Mouse (Mus musculus) cerebellum, adult 8-10 months (tissue): ENCODE data around the gene Btk.
A peak's percentile ranks its signal among the peaks of the same experiment; 100 is the strongest.

Source experiments
- DNase-seq: peaks from one replicate; pipeline ENCODE4 v3.0.0; 2022

Gene Btk

DNA sequence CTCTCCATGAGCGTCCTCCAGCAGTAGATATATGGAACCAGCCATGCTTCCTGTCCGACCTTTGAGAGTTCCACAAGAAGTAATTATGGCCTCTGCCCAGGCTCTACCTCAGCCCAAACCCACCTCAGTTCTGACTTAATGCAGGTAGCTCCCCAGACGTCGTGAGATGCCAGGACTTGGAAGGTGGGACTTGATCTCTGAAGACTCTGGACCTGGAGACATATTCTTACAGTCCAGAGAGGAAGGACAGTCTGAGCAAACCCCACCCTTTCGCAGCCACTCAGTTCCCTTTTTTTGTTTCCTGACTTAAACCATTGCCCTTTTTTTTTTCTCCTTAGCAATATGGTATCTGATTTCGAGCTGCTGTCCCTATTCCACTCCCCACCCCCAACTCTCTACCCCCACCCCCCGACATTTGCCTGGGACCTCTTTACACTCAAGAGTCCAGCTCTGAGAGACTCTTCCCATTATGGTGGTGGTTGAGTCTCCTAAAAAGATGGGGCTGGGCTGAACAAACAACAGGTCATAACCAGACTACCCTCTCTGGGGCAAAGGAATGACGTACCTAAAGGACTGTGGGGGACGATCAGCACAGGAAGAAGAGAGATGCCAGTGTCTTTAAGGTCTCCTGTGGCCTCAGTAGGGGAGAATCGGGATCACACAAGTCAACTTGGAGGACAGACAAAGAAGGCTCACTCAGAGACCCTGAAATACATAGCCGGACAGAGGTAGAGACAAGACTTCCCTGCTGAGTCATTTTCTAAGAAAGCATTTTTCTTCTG is at the start of gene Btk:
Gene Btk, minus strand, starts transcription at position 683 of the 782 bp plus-strand sequence.
- no peak for DNase-seq

- no peak for DNase-seq
These were observed 49.3 kb upstream of the Btk start for GRCm38 (mm10) chrX:134632710-134633109.

GRCm38 (mm10) chrX:134628200-134628599 is 44.8 kb upstream of the Btk start:
- DNase-seq = no peak

DNA sequence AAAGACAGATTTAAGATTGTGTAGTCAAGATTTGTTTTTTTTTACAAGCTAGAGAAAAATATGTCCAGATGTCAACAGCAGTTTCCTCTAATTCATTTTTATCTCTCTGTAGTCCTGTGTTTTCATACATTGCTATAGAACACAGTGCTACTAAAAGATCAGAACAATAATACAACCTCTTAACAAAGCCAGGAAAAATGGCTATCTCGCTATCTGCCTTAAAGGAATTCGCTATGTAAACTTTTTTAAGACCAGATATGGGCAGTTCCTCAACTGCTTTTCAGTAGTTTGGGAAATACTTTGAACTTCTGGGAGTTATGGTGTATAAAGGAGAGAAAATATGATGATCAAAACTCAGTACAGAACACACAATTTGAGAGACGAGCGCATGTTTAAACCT is 40.0 kb upstream of the Btk start:
- no peak for DNase-seq

- no peak for DNase-seq
These were observed 38.3 kb upstream of the Btk start for GRCm38 (mm10) chrX:134621685-134622084.

- no peak for DNase-seq
These were observed 37.0 kb upstream of the Btk start for GRCm38 (mm10) chrX:134620254-134620865.

- DNase-seq = no peak
These were observed 36.3 kb upstream of the Btk start for GRCm38 (mm10) chrX:134619695-134620094.

DNA sequence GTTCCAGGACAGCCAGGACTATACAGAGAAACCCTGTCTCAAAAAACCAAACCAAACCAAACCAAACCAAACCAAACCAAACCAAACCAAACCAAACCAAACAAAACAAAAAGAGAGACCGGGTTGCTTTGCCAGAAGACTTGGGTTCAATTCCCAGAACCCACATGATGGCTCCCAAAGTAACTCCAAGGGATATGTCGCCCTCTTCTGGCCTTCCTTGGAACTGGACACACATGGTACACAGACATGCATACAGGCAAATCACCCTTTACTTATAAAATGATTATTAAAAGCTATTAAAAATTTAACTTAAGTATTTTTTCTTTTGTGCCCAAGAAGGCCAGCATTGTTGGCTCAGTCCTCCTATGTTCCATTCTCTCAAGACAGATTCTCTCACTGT is 30.9 kb upstream of the Btk start:
- DNase-seq = no peak

DNA sequence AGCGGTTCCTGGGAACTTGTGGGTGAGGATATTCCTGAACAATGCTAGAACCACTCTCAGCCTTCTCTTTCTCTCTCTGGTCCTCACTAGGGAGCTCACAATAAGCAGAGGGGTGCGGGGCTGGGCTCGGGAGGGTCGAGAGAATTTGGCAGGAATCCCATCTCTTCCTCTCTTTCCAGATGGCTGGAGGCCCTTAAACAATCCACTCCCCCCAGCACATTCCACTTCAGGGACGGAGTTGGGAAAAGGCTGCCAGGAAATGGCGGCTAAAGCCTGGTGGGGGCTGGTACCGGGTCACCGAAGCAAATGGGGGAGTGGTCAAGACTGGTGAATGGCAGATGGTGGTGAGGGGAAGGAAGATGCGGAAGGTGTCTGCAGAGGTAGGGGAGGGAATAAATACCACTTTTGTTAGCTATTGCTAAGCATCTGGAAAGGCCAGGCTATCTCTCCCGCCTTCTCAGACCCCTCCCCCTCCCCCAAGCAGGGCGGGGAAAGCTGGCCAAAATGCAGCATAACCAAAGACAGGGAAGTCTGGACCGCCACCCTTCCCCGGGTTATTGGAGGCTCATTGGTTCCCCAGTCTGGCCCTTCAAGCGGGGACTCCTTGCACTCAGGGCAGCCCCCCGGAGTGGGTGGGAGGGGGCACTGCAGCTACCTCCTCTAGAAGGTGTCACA is 29.1 kb upstream of the Btk start:
- DNase-seq = peak; percentile 40

DNA sequence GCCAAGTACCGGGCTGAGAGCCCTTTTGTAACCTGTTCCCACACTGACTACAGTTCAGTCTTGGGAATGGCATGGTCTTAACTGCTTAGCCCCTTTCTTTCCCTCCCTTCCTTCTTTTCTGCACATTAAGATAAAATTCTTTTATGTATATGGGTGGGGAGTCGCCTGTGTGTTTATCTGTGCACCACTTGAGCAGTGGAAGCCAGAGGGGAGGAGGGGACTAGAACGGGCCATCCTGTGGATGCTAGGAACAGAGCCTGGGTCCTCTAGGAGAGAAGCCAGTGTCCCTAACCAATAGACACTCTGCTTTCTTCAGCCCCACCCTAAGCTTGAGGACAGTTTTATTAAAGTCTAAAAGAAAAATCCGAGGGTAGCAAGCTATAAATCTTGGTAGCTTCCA is 27.6 kb upstream of the Btk start:
- no peak for DNase-seq

DNA sequence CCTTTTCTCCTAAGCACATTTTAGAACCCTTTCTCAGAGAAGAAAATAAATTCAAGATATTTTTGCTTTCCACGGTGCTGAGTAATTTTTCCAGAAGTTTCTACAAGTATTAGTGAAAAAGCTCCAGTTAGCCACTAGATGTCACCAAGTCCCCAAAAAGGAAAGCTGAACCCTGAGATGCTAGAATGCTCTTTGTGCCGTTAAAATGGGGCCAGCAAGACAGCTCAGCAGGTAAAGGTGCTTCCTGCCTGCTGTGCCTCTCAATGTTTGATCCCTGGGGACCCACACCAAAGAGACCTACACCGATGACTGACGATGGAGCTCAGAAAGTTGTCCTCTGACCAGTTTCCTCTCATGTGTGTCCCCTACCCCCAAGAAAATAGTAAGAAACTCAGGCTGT is 26.1 kb upstream of the Btk start:
- DNase-seq = peak; percentile 20

GRCm38 (mm10) chrX:134601380-134602120 is 18.2 kb upstream of the Btk start:
- no peak for DNase-seq

DNA sequence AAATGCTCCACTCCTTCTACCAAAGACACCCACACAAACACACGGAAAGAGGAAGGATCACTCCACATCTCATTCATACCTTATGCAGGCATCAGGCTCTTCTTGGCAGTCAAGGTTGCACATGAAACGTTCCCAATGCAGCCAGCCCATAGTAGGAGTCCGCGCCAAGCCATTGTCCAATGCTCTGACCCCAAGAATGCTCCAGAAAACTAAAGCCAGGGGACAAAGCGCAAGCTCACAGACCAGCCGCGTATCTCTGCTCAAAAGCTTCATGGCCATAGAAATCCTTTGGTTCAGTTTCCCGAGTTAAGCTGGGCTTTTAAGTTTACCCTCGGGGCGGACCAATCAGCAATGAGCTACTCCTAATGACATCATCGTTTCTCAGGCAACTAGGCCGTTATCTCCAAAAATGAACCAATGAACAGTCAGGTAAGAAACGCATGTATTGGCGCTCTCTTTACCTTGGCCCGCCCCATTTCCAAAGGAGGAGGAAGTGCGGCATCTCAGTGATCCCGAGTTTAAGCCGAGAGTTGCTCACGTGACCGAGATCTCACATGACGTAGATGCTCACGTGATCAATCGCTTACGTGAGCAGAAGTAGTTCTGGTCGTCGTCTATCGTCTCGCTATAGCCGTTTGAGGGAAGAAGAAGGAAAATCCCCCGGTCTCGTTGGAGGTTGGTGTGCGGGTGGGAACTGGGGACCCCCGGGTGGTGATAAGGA is 17.4 kb upstream of the Btk start, which contains the start of the genes Gla and Hnrnph2:
Gene Gla, minus strand, starts transcription at position 467 of the 721 bp plus-strand sequence.
Gene Hnrnph2, plus strand, starts transcription at position 521 of the 721 bp plus-strand sequence.
- DNase-seq = peak; percentile 84

DNA sequence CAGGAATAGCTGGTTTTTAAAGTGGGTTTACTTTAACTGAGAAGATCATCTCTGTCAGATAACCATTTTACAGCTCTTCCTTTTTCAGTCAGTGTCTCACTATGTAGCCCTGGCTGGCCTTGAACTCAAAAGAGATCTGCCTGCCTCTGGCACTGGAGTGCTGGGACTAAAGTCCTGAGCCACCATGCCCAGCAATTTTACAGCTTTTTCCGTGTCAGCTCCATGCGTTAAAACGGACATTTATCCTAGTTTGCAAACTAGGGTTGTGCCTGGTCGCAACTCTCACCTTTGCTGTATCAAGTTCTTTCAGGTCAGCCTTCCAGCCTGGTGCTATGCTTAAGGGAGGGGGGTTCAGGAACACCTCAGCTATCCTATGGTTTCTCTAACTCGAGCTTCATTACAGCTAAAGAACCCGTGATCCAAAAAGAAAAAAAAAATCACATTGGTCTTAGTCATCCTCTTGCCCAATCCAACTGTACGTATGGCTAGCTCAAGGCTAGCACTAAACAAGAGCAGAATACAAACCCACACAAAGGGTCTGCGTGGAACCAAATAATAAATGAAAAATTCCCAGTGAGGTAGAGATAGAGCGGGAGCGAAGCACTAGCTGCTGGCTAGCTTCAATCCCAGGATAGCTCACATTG is 16.7 kb upstream of the Btk start:
- no peak for DNase-seq

DNA sequence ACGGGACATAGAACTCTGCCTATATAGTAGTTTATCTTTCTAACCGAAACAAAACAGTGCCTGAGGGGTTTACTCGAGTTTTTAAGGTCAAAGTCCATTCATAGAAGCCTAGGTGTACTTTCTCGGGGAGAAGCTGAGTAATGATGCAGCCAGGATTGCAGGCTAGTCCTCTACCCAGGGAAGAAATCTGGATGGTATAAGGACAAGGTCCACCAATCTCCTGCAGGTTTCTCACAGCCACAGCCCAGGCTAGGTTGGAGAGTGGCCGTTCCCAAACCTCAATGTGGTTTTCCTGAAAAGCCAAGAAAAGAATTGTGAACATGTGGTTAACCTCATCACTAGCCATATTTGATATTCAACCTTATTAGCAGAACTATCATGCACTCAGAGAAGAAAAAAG is 6.5 kb upstream of the Btk start:
- no peak for DNase-seq

DNA sequence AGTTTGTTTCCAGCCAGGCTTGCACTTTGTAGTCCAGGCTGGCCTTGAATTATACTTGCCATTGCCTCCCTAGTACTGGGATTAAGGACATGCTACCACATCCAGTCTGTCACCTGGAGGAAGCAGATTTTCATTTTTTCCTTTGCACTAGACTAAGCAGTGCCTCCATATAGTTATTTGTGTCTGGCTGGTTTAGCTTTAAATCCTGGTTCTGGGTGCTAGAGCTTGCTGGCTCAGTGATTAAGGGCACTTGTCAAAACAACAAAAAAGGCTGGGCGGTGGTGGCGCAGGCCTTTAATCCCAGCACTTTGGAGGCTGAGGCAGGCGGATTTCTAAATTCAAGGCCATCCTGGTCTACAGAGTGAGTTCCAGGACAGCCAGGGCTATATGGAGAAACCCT is 5.6 kb upstream of the Btk start:
- DNase-seq = no peak

DNA sequence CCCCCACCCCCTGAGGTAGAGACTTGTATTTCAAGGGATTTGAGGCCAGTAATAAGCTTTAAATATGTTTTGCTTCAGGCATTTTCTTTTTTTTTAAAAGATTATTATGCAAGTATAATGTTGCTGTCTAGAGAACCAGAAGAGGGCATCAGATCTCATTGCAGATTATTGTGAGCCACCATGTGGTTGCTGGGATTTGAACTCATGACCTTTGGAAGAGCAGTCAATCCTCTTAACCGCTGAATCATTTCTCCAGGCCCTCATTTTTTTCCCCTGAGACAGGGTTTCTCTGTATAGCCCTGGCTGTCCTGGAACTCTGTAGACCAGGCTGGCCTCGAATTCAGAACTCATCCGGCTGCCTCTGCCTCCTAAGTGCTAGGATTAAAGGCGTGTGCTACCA is 4.9 kb upstream of the Btk start:
- DNase-seq = no peak

- no peak for DNase-seq
These were observed 3.1 kb upstream of the Btk start for GRCm38 (mm10) chrX:134586447-134586846.

- peak; percentile 87 for DNase-seq
These were observed 2.0 kb upstream of the Btk start, which contains the start of gene Rpl36a for GRCm38 (mm10) chrX:134585103-134586002. TSS of gene Rpl36a (plus strand) at chrX:134585654.

GRCm38 (mm10) chrX:134582270-134582669 is 1.1 kb downstream of the Btk start:
- DNase-seq = no peak
